Mouse (Mus musculus) ES-E14 (cell line): ENCODE results near the gene Ankrd10. TPM values are rescaled to one million over a fixed set of nuclear protein-coding genes. Genes with fewer than 3 reads are reported as not detected.

Experiments
- DNase-seq: peaks from one replicate; pipeline ENCODE4 v3.0.0-alpha.2; 2013; ENCODE audit warnings: low read depth, low spot score
- H3K27ac ChIP-seq: 2 replicates; pipeline ENCODE4 v1.5.1; 2012; ENCODE audit warnings: low read depth, mild to moderate bottlenecking, low read length, moderate library complexity, mixed read lengths; ENCODE audit not compliant: poor library complexity, insufficient read depth, severe bottlenecking
- H3K36me3 ChIP-seq: 2 replicates; pipeline ENCODE4 v1.6.1; 2012; ENCODE audit warnings: mild to moderate bottlenecking, low read length, moderate library complexity, mixed read lengths; ENCODE audit not compliant: control insufficient read depth, poor library complexity, insufficient read depth, severe bottlenecking
- H3K4me1 ChIP-seq, 2 experiments: fragments of 150-350 bp in 1 of 2; sonication (generic) in 1 of 2; 2 replicates each; pipeline ENCODE4 v1.6.1; 2012; ENCODE audit warnings: low read length in 2 of 2, mild to moderate bottlenecking in 1 of 2, mixed read lengths in 1 of 2; ENCODE audit not compliant: control insufficient read depth in 2 of 2, insufficient read depth in 2 of 2, poor library complexity in 1 of 2
- H3K4me3 ChIP-seq, 2 experiments: fragments of 150-350 bp in 1 of 2; sonication (generic) in 1 of 2; 2 replicates each; pipeline ENCODE4 v1.5.1; 2012; ENCODE audit warnings: low read length in 2 of 2, low read depth in 1 of 2, mild to moderate bottlenecking in 1 of 2, mixed read lengths in 1 of 2; ENCODE audit not compliant: insufficient read depth in 1 of 2, poor library complexity in 1 of 2, severe bottlenecking in 1 of 2
- H3K9ac ChIP-seq: 2 replicates; pipeline ENCODE4 v1.6.1; 2012; ENCODE audit warnings: low read depth, mild to moderate bottlenecking, low read length, mixed read lengths; ENCODE audit not compliant: poor library complexity, insufficient read depth, severe bottlenecking
- H3K9me3 ChIP-seq: fragments of 150-350 bp; sonication (generic); 2 replicates; pipeline ENCODE4 v1.6.1; 2012; ENCODE audit warnings: low read depth, mild to moderate bottlenecking, low read length; ENCODE audit not compliant: control insufficient read depth, insufficient read depth
- CHD2 ChIP-seq: IDR thresholded peaks from 2 replicates; pipeline ENCODE4 v1.6.1; 2014; ENCODE audit warnings: mild to moderate bottlenecking, low read depth, low read length, inconsistent platforms
- HCFC1 ChIP-seq: IDR thresholded peaks from 2 replicates; pipeline ENCODE4 v1.6.1; 2012; ENCODE audit warnings: low read length, inconsistent platforms, borderline replicate concordance; ENCODE audit not compliant: insufficient read depth
- MAFK ChIP-seq: IDR thresholded peaks from 2 replicates; pipeline ENCODE4 v1.6.1; 2014; ENCODE audit warnings: mild to moderate bottlenecking, low read depth, low read length, inconsistent platforms; ENCODE audit not compliant: insufficient read depth
- ZC3H11A ChIP-seq: IDR thresholded peaks from 2 replicates; pipeline ENCODE4 v1.6.1; 2012; ENCODE audit warnings: low read depth, mild to moderate bottlenecking, inconsistent platforms, low read length, borderline replicate concordance
- ZNF384 ChIP-seq: IDR thresholded peaks from 2 replicates; pipeline ENCODE4 v1.6.1; 2012; ENCODE audit warnings: low read depth, low read length, inconsistent platforms
- in situ Hi-C, 2 experiments: fragments of 600-800 bp; cut with MboI; formaldehyde crosslinking; loops; one replicate each; pipeline ENCODE4 v1.15.1; 2025; ENCODE audit warnings: low sequenced_read_pairs in 2 of 2, inconsistent platforms in 1 of 2; ENCODE audit not compliant: unreplicated experiment in 2 of 2
- total RNA-seq: library from RNA; depleted of rRNA; stranded (reverse); fragments of 300-350 nt; gene quantifications from 2 replicates; pipeline ENCODE4 v1.2.3, GENCODE M21; 2012

Gene Ankrd10
- total RNA-seq, 1 experiment: 165 TPM

GRCm38 (mm10) chr8:11619091-11619490, 16.5 kb downstream of the Ankrd10 start:
- Histone ChIP-seq H3K4me3 (no peak overlapping the region), H3K27ac (no peak overlapping the region), H3K9ac (no peak overlapping the region), H3K9me3 (no peaks in the 10 kb centered on the region), H3K4me1 (no peaks in the 10 kb centered on the region), H3K36me3 (peaks cover 58% of the 10 kb centered on the region)
- TF ChIP-seq MAFK (no peak), ZNF384 (no peak), ZC3H11A (no peak), HCFC1 (no peak), CHD2 (no peak)
- no peak for DNase-seq
- in situ Hi-C loops: no loop called here

GRCm38 (mm10) chr8:11618063-11618462, 17.5 kb downstream of the Ankrd10 start:
- in situ Hi-C loops: no loop called here
- DNase-seq: no peak
- Histone ChIP-seq H3K4me3 (no peak overlapping the region), H3K27ac (no peak overlapping the region), H3K4me1 (no peaks in the 10 kb centered on the region), H3K9me3 (no peaks in the 10 kb centered on the region), H3K9ac (no peak overlapping the region), H3K36me3 (peaks cover 62% of the 10 kb centered on the region)
- TF ChIP-seq CHD2 (no peak), ZC3H11A (no peak), MAFK (no peak), ZNF384 (no peak), HCFC1 (no peak)

DNA sequence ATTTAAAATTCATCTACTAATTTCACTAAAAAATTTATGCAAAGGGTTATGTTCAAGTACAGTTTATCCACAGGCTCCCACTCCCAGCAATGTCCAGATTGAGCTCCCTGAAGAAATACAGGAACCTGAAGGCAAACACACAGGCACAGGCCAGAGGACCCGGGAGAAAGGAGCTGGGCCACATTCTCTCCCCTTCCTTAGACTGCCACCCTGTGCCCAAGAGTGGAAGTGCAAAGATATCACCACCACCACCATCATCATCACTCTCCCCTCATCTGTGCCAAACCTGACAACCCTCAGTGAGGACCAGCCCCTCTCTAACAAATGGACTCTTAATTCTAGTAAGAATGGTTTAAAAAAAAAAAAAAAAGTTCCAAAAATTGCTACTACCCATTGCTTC, 19.3 kb downstream of the Ankrd10 start:
- Histone ChIP-seq H3K36me3 (peaks cover 64% of the 10 kb centered on the region), H3K4me3 (no peak overlapping the region), H3K9me3 (no peaks in the 10 kb centered on the region; the same call in 1 of the 2 replicates), H3K27ac (no peak overlapping the region), H3K9ac (no peak overlapping the region), H3K4me1 (no peaks in the 10 kb centered on the region)
- no peak for DNase-seq
- TF ChIP-seq ZC3H11A (0 out of 2 replicates have a peak, but pooled peaks have one; percentile 34), MAFK (no peak)
- in situ Hi-C loops: no loop called here

GRCm38 (mm10) chr8:11614126-11614835, 21.3 kb downstream of the Ankrd10 start:
- TF ChIP-seq HCFC1 (no peak), ZNF384 (no peak), MAFK (no peak), CHD2 (no peak), ZC3H11A (no peak)
- H3K4me1 ChIP-seq: no peaks in the 10 kb centered on the region
- no peak overlapping the region for H3K4me3 ChIP-seq
- DNase-seq: no peak
- no peak overlapping the region for H3K27ac ChIP-seq
- peaks cover 68% of the 10 kb centered on the region for H3K36me3 ChIP-seq
- no peak overlapping the region for H3K9ac ChIP-seq
- peaks cover 4% of the 10 kb centered on the region for H3K9me3 ChIP-seq
- in situ Hi-C loops: no loop called here

DNA sequence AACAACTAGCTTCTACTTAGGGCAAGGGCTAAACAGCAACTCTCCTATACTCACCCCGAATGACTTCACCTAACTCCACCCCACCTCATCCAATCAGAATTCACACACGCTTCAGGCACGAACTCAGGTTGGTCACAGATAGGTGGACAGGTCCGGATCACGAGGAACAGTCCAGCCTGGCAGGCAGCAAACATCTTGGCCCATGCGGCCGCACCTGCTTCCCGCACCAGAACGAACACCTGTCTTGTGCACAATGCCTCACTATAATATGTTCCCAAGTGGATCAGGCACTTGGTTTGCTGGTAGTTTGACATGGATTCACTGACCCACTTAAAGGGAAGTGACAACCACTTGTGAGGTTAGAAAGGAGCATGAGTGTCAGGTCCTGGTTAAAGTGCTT, 26.7 kb downstream of the Ankrd10 start:
- DNase-seq: no peak
- Histone ChIP-seq H3K4me1 (no peaks in the 10 kb centered on the region), H3K36me3 (peaks cover 46% of the 10 kb centered on the region), H3K27ac (no peak overlapping the region; the same call in 1 of the 2 replicates), H3K9me3 (peaks cover 4% of the 10 kb centered on the region), H3K4me3 (no peak overlapping the region), H3K9ac (no peak overlapping the region)
- in situ Hi-C loops: no loop called here
- no peak for TF ChIP-seq CHD2
- TF ChIP-seq HCFC1: no peak
